Mouse (Mus musculus) liver, adult 2 months (tissue): Measurements from ENCODE around the gene Tgfbr3. TPM values are rescaled to one million over a fixed set of nuclear protein-coding genes. Genes with fewer than 3 reads are reported as not detected.

Experiments
- DNase-seq: peaks from one replicate; pipeline ENCODE4 v3.0.0-alpha.2; 2011; ENCODE audit warnings: low read depth, low spot score; ENCODE audit errors: extremely low read depth
- H3K27ac ChIP-seq: fragments of 200-500 bp; replicated peaks from 2 replicates; pipeline ENCODE4 v1.5.1; 2012; ENCODE audit warnings: low read depth, mild to moderate bottlenecking, control low read depth, inconsistent platforms, low read length; ENCODE audit not compliant: insufficient read depth
- H3K27me3 ChIP-seq: fragments of 200-500 bp; 2 replicates; pipeline ENCODE4 v1.6.1; 2012; ENCODE audit warnings: mild to moderate bottlenecking, moderate library complexity, low read length, inconsistent platforms; ENCODE audit not compliant: control insufficient read depth, insufficient read depth
- H3K36me3 ChIP-seq: fragments of 200-500 bp; 2 replicates; pipeline ENCODE4 v1.6.1; 2012; ENCODE audit warnings: low read length, inconsistent platforms; ENCODE audit not compliant: control insufficient read depth, insufficient read depth
- H3K4me1 ChIP-seq: fragments of 200-500 bp; 2 replicates; pipeline ENCODE4 v1.6.1; 2011; ENCODE audit warnings: low read length; ENCODE audit not compliant: control insufficient read depth, insufficient read depth
- H3K4me3 ChIP-seq: fragments of 200-500 bp; 2 replicates; pipeline ENCODE4 v1.5.1; 2011; ENCODE audit warnings: low read depth, mild to moderate bottlenecking, control low read depth, low read length, moderate library complexity; ENCODE audit not compliant: insufficient read depth
- H3K79me2 ChIP-seq: fragments of 200-500 bp; 2 replicates; pipeline ENCODE4 v1.6.1; 2012; ENCODE audit warnings: inconsistent platforms, mild to moderate bottlenecking, low read length, moderate library complexity; ENCODE audit not compliant: control insufficient read depth, insufficient read depth
- H3K9ac ChIP-seq: fragments of 200-500 bp; 2 replicates; pipeline ENCODE4 v1.6.1; 2012; ENCODE audit warnings: low read depth, mild to moderate bottlenecking, control low read depth, inconsistent platforms, low read length
- CTCF ChIP-seq: fragments of 200-500 bp; IDR thresholded peaks from 2 replicates; pipeline ENCODE4 v1.5.1; 2011; ENCODE audit warnings: low read depth, low read length, control low read depth
- POLR2A ChIP-seq: fragments of 200-500 bp; IDR thresholded peaks from 2 replicates; pipeline ENCODE4 v1.6.1; 2011; ENCODE audit warnings: low read length, control low read depth; ENCODE audit not compliant: insufficient read depth; ENCODE audit errors: extremely low read depth
- WGBS: fragments of 180-500 bp; shearing (Covaris S2); methylation state at CpG from one replicate; pipeline ENCODE4 v1.1.7; 2018; 5-methylcytosine and 5-hydroxymethylcytosine counted together
- polyA plus RNA-seq: library from polyadenylated mRNA; depleted of rRNA; stranded (reverse); fragments of >200 nt; gene quantifications from 2 replicates; pipeline ENCODE4 v1.2.3, GENCODE M21; 2012
- total RNA-seq: library from RNA; depleted of rRNA; stranded (reverse); fragments of >200 nt; gene quantifications from 2 replicates; pipeline ENCODE4 v1.2.3, GENCODE M21; 2014

Gene Tgfbr3
- total and polyA plus RNA-seq, 2 experiments, result 4.0 to 6.6 TPM

DNA sequence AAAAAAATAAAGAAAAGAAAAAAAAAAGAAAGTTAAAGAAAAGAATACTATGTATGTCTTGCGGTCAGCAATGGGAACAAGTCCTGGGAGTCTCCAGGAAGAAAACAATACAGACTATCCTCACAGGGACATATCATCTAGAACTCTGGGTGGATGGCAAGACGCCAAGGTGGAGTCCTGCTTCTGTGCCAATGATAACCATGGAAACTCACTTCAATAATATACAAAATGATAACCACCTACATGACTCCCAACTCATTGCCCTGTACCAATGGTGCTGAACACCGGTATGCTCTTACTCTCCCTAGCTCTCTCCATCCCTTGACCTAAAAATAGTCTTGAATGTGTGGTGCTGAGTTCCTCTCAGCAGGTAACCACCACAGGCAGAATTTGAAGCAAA is 168.8 kb downstream of the Tgfbr3 start:
- Histone ChIP-seq H3K9ac (no peak overlapping the region), H3K27ac (no peak overlapping the region), H3K27me3 (no peaks in the 10 kb centered on the region), H3K79me2 (no peaks in the 10 kb centered on the region), H3K36me3 (0 out of 2 replicates have a peak, but pooled peaks cover 2% of the 10 kb centered on the region), H3K4me3 (no peak overlapping the region), H3K4me1 (peaks cover 26% of the 10 kb centered on the region)
- no peak for TF ChIP-seq CTCF
- no peak for TF ChIP-seq POLR2A
- WGBS, result 69% methylated on average over 3 of the region's 3 CpGs
- DNase-seq, result no peak

DNA sequence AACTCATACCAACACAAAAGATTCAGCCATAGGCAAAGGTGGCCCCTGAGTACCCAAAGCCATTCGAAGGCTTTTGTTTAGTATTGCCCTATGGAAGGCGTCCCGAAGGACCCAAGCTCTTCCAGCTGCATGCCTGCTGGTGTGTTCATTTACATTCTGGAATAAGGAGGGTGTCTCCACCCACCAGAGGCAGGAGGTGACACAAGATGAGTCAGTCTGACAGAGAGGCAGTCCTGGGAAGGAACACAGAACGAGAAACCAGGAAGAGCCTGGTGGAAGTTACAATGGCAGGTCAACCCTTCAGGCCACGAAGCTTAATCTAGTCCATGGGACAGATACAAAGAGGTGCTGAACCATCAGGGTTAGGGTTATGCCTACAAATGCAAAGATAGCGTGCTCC is 169.5 kb downstream of the Tgfbr3 start:
- TF ChIP-seq POLR2A, result no peak
- TF ChIP-seq CTCF, result no peak
- no peaks in the 10 kb centered on the region for H3K79me2 ChIP-seq
- H3K4me3 ChIP-seq, result no peak overlapping the region
- 0 out of 2 replicates have a peak, but pooled peaks cover 2% of the 10 kb centered on the region for H3K36me3 ChIP-seq
- DNase-seq, result no peak
- 79% methylated on average over 6 of the region's 6 CpGs for WGBS
- H3K9ac ChIP-seq, result no peak overlapping the region
- H3K27ac ChIP-seq, result no peak overlapping the region
- H3K27me3 ChIP-seq, result no peaks in the 10 kb centered on the region
- peaks cover 26% of the 10 kb centered on the region for H3K4me1 ChIP-seq

DNA sequence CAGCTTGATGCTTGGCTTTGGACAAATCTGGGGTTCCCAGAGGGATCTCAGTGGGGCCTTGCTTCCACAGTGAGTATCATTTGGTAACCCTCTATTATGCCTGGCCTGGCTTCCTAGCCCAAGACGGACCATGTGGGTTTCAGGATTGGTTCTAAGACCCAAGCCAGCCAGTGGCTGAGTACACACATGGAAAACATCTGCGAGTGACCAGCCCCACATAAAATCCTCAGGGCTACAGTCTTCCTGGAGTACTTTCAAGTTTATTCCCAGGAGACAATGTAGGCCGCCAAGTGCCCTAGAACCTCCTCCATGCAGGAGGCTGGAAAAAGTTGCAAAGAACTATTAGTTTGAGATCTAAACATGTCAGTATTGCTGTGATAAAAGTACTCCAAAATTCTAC is 172.6 kb downstream of the Tgfbr3 start:
- Histone ChIP-seq H3K27ac (no peak overlapping the region), H3K27me3 (no peaks in the 10 kb centered on the region), H3K79me2 (no peaks in the 10 kb centered on the region), H3K4me1 (peaks cover 15% of the 10 kb centered on the region), H3K4me3 (no peak overlapping the region), H3K36me3 (0 out of 2 replicates have a peak, but pooled peaks cover 2% of the 10 kb centered on the region), H3K9ac (no peak overlapping the region)
- TF ChIP-seq CTCF (no peak), POLR2A (no peak)
- WGBS, result 89% methylated on average over 3 of the region's 3 CpGs
- DNase-seq, result no peak

DNA sequence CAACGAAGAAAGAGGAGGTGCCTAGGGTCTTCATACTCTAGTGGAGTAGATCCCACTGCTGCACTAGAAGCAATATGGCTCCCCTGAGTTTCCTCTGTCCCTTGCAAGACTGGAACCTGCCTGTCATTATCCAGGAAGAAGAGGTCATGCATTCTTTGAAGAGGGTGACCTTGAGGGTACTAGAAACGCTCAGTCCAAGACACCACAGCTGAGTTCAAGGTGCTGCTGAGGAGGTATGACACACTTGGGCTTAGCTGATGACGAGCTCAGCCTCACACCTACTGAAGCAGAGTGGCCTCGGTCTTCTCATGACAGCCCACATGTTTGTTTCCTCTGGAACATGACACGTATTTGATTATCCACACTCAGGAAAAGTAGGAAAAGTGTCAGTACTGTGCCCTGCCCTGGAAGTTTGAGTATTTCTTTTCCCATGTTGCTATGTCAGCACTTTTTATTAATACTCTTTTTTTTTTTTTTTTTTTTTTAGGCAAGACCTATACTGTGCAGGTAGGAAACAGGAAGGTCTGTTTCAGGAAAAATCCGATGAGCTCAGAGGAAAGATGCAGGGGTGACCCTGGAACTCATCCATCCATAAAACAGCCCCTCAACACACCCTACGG is 176.7 kb downstream of the Tgfbr3 start:
- Histone ChIP-seq H3K27me3 (no peaks in the 10 kb centered on the region), H3K4me3 (no peak overlapping the region), H3K36me3 (peaks cover 2% of the 10 kb centered on the region; the same call in 1 of the 2 replicates), H3K79me2 (no peaks in the 10 kb centered on the region), H3K4me1 (peaks cover 4% of the 10 kb centered on the region; the same call in 1 of the 2 replicates), H3K9ac (no peak overlapping the region), H3K27ac (peak overlapping the region; percentile 12)
- no peak for DNase-seq
- no peak for TF ChIP-seq CTCF
- no peak for TF ChIP-seq POLR2A
- WGBS, result 86% methylated on average over 7 of the region's 7 CpGs

DNA sequence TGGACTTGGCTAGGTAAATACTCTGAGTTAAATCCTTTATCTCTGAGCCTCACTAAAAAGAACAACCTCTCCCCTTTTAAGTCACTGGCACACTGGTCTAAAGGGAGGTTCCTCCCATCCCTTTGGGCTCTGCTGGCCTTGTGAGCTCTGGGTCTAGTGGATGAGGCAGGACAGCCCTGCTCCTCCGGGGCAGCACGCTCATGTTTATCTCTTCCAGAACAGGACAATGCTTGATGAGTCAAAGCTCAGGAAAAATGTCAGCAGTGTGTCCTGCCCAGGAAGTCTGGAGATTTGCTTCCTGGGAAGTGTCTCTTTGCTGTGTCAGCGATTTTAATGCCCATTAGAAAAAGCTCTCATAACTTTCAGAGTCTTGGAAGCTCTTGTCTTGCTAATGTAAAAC is 177.6 kb downstream of the Tgfbr3 start:
- no peaks in the 10 kb centered on the region for H3K27me3 ChIP-seq
- peak; percentile 24 for DNase-seq
- no peaks in the 10 kb centered on the region; the same call in 1 of the 2 replicates for H3K36me3 ChIP-seq
- TF ChIP-seq CTCF, result no peak
- WGBS, result 63% methylated on average over 3 of the region's 3 CpGs
- peaks cover 4% of the 10 kb centered on the region; the same call in 1 of the 2 replicates for H3K4me1 ChIP-seq
- no peaks in the 10 kb centered on the region for H3K79me2 ChIP-seq
- no peak overlapping the region for H3K4me3 ChIP-seq
- no peak overlapping the region for H3K27ac ChIP-seq
- no peak overlapping the region for H3K9ac ChIP-seq

DNA sequence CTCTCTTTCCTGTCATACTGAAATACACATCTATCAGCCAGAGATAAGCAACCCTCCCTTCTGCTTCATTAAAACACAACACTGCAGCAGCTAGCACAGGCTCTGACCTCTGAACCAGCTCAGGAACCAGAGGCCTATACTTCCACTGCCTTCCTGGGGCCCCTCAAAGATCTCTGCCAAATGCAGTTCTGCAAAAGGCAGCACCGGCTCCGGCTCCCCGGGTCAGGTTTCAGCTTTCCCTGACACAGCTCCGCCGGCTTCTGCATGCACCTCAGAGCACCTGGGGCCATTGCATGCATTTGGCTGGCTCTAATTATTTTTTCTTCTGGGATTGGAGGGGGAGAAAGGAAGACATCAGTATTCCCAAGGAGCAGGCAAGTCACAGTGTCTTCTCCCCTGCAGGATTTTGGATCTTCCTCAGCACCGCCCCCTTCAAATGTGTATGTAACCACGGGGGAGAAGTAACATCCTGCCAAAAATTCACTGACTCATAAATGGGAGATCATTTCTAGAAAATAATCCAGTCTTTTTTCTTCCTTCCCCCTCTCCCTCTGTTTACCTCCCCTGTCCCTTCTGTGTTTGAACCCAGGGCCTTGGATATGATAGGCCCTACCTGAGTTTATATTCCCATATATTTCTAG is 178.4 kb downstream of the Tgfbr3 start:
- 66% methylated on average over 7 of the region's 7 CpGs for WGBS
- Histone ChIP-seq H3K27ac (peak overlapping the region; percentile 65), H3K79me2 (no peaks in the 10 kb centered on the region), H3K9ac (no peak overlapping the region), H3K4me1 (peaks cover 4% of the 10 kb centered on the region; the same call in 1 of the 2 replicates), H3K27me3 (no peaks in the 10 kb centered on the region), H3K4me3 (no peak overlapping the region), H3K36me3 (no peaks in the 10 kb centered on the region; the same call in 1 of the 2 replicates)
- peak; percentile 26 for DNase-seq
- no peak for TF ChIP-seq CTCF
- TF ChIP-seq POLR2A, result no peak
